Mouse (Mus musculus): ENCODE measurements around the gene Ntf5.
"Not testable (repeated sequence)": the region's sequence is repeated elsewhere in the genome, so short reads cannot be mapped to it uniquely, and the experiment has no call there.

Gene Ntf5

DNA sequence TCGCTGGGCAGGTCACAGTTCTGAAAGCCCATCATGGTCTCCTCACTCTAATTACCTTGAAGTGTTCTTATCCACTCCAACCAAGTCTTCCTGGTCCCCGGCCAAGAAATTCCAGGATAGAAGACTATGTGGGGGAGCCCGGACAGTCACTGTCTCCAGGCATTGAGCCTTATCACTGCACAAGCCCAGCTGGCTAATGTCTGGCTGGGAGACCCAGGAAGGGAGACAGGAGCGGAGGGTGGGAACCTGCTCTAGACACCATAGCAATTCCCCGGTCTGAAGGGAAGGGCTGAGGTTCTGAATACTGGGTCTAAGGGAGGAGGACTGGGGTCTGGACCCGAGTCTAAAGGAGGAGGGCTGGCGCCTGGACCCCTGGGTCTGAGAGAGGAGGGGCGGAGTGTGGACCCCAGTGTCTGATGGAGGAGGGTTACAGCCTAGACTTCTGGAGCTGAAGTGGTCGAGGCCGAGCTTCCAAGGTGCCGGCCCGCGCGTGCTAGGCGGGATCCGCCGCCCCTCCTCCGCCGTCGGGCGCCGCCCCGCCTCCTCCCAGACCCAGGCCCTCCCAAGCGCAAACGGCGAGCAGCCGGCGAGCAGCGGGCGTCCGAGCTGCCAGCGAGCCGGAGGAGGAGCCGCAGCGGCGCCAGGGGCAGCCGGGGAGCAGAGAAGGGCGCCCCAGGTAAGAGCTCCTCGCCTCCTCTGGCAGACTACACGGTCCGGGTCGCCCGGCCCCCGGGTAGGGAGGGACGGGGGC lies at the start of gene Ntf5:
Gene Ntf5, plus strand, starts transcription at position 583 of the 751 bp plus-strand sequence.
- no peak for DNase-seq (ENCODE audit: low read depth, low spot score)

DNA sequence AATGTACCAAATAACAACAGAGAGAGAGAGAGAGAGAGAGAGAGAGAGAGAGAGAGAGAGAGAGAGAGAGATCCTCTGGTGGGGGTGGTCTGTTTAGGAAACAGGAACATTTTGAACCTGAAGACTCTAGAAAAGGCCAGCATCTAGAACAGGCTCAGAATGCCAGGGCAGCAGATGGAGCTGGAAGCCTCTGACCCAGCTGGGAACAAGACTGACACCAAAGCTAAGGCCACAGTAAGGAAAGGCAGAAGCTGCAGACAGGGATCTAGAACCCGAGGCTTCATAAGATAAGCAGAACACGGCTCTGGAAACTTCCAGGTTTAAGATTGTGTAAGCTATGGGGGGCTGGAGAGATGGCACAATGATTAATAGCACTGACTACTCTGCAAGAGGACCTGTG lies 49.5 kb upstream of the Ntf5 start:
- DNase-seq (ENCODE audit: low read depth, low spot score) = no peak

DNA sequence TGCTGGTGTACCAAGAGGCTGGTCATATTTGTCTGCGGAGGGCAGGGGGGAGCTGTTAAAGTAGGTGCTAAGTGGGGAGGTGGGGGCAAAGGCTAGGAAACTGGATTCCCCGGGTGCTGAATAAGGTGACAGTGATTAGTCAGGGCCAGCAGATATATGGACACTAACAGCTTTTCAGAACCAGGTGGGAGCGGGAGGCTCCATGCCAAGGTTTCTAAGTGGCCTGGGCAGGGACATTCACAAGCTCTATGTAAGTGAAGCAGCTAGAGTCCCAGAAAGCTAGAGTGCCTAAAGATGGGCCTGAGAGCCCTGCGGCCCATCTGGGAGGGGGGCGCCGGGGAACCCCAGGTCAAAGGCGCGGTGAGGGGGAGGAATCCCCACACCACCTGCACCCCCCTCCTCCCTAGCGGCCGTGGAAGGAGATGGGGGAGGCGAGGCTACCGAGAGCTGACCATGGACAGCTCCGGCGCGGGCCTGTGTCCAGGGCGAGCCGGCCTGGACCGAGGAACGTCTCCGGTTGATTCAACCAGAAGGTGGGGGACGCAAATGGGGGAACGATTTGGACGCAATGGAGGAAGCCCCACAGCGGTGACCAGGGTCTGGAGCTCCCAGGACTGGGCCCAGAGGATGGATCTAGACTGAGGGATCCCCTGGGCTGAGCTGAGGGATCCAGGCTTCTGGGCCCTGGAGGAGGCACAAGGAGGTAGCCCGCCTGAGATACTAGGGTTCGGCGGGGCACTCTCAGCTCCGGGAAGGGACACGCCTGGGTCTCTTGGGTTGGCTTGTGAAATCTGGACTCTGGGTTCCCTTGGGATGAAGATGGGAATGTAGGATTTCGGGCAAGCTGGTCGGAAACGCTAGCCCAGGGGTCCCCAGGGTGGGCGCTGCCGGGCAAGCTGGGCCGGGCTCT lies 47.5 kb upstream of the Ntf5 start:
- no peak for DNase-seq (ENCODE audit: low read depth, low spot score)

DNA sequence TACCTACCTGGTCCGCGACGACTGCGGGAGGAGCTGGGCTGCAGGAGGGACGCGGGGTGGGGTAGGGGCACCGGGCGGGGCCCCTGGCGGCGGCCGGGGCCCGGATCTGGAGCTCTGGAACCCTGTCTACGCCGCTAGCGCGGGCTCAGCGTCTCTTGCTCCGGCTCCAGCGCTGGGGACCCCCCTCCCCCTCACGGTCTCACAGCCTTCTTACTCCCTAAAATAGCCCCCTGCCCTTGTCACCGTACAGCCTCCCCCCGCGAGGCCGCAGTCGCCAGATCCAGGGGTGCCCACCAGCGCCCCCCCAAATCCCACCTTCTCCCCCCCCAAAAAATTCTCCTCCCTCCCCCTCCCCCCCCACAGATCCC lies 46.9 kb upstream of the Ntf5 start, which contains the start of gene Ppfia3:
Gene Ppfia3, minus strand, starts transcription at position 368 of the 368 bp plus-strand sequence.
- DNase-seq (ENCODE audit: low read depth, low spot score) = no peak

DNA sequence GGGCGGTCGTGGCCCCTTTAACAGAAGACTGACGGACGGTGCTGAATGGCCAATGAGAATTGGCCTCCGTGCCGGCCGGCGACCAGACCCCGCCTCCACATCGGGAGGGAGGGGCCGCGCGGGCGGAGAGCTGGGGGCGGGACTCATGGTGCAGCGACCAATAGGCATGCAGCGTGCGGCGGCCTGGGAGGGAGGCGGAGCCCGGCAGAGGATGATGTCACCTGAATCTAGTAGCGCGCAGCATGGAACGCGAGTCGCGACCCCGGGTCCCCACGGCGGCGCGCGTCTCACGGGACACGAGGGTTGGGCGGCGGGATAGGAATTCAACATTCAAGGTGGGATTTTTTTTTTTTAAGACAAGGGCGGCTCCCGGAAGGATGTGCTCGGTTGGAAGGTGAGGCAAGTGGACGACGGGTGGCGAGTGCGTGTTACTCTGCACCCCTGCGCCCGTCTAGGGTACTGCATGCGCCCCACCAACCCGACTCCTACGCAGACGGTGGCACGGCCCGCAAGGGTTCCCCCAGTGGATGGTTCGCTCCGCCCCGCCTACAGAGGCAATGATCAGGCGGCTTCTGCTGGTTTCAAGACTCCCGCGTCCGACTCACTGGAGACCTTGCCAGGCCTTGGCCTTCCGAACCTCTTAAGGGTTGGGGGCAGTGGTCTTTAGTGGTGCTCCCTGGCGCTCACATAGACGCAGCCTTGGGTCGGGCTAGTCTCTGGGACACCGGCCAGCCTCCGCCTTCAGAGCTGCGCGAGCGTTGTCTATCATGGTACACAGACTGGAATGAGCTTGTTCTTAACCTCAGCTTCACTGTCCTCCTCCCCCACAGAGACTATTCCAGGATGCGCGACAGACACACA lies 46.2 kb upstream of the Ntf5 start:
- peak; percentile 93 for DNase-seq (ENCODE audit: low read depth, low spot score)

DNA sequence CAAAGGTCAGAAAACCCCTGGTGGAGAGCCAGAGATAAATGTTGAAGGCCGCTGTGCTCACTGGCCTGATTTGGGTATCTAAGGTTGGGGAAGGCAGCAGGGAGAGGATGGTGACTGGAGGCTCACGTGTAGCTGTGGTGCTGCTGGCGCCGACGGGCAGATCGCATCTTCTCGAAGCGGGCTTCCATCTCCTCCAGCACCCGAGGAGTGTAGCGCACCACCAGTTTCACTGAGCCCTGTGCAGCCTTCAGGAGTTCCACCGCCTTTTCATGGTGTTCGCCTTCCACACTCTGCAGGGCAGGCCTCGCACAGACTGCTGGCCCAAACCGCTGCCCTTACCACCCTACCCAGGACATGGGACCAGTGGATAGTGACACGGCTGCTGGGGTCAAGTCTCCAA lies 45.3 kb upstream of the Ntf5 start:
- no peak for DNase-seq (ENCODE audit: low read depth, low spot score)

DNA sequence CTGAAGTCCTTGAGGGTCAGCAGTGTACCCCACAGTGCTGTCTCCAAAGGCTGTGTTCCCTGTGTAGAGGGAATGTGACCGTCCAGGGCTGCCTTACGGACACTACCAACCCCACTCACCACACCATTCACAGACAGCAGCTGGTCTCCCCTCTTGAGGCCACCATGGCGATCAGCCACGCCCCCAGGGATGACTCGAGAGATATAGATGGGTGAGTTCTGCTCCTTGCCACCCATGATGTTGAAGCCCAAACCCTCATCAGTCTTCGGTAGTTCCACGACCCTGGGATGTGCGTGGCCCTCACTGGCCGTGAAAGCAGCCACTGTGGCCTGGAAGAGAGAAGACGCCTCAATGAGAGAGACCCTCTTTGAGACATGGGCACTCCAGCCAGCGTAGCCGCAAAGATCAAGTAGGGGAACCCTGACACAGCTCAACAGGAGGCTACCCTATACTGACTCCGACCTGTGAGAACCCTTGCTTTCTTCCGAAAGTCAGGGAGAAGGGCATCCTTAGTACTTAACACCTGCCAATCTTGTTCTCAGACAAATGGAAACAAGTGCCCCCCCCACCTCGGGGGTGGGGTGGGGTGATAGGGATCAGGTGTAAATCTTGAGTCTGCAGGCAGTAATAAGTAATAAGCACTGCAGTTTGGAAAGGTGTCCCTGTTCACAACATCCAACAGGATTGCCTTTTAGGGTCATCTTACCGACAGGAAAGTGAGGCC lies 44.3 kb upstream of the Ntf5 start:
- DNase-seq (ENCODE audit: low read depth, low spot score) = no peak

DNA sequence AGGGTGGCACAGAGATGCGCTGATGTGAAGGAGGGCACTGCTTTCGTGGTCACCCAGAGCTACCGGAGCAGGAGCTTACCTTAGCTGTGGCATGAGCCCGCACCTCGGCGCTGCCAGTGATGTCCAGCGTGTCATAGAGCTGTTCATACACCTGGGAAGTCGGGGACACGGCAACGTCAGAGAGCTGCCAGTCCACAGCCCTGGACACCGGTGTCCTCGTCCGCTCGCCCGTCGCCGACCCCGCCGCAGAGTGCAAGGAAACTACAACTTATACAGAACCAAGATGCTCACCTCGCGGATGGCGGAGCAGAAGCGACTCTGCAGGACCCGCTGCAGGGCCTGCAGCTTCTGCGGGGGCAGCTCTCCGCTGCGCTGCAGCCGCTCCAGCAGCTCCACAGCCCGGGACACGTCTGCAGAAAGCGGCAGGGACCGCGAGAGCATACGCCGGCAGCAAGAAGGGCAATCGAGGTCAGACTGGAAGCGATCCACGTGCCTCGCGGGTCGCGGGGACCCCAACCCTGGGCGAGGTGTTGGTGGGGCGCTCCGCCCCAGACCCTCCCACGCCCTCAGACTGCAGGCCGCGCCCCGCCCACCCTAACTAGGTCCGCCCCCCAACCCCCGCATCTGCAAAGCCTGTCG lies 43.5 kb upstream of the Ntf5 start:
- DNase-seq (ENCODE audit: low read depth, low spot score) = no peak

DNA sequence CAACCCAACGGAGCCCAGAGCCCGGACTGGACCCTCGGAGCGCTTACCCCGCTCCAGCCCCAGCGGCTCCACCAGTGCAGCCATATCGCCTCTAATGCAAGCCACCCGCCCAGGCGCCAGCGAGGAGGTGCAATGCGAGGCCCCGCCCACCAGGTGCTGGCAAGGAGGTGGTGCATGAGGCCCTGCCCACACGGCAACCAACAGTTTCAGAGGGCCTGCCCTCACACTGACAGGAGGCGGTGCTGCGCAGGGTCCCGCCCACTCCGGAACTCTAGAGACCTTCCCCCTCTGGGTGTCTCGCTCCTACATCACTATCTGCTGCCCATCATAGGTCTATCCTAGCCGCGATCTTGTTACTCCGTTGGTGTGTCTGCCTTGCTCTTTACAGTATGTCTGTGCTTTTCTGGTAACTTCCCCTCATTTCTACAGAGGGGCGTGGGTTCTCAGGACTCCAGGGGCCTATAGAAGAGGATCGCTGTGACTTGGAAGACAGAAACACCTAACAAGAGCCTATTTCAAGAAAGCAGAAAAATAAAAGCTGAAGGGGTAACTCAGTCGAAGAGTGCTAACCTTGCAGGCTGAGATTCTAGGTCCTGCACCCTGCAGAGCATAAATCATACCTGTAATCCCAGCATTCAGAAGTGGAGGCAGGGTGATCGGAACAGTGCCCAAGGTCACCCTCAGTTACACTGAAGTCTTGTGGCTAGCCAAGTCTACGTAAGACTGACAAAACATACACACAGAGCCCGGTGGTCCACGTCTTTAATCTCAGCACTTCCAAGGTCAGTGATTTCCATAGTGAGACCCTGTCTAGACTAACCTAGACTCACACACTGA lies 42.8 kb upstream of the Ntf5 start, which contains the start of gene Lin7b:
Gene Lin7b, minus strand, starts transcription at position 109 of the 837 bp plus-strand sequence.
- DNase-seq (ENCODE audit: low read depth, low spot score) = no peak

DNA sequence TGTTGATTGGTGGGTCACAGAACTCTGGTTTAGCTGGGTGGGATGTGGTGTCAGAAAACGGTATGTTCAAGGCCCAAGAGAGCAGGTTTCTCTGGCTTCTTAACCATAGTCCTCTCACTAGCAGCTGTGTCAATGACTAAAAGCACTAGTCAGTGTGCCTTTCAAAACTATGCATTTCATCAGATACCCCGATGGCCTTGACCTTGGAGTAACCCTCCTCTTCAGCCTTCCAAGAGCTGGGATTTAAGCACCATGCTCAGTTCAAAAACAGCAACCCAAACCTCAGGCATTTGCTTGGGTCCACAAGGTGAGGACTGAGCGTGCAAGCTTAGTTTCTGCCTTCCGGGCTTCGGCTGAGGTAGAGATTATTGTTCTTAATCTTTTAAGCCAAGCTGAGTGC lies 41.1 kb upstream of the Ntf5 start:
- DNase-seq (ENCODE audit: low read depth, low spot score) = no peak

DNA sequence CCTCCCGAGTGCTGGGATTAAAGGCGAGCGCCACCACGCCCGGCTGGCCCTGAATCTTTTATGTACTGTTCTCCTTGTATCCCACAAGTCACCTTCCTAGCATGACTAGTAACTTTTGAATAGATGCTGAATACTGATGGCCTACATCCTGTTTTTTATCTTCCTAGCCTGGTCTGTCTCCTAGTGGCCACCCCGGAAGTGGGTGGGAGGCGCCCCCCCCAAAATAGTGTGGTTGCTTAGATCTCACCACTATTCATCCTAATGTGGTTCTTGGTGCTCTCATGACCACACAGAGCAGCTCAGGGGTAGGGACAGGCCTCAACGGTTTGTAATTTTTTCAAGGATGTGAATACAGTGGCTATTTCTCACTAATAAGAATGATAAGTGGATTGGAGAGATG lies 38.9 kb upstream of the Ntf5 start:
- no peak for DNase-seq (ENCODE audit: low read depth, low spot score)

DNA sequence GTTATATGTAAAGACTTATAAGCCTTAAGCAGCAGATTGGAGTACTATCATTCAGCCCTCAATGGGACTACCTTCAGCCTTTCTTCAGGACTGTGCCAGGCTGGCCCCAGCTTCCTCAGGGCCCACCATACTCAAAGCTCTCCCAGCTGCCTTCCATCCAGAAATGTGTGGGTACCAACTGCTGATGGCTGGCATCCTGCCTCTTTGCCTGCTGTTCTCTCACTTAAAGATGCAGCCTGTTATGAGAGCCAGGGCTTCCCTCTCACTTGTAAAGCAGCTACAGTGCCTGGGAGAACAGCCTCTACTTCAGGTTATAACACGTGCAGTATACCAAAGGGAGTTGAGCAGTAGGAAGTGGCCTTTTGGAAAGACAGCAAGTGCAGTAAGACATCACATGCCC lies 37.4 kb upstream of the Ntf5 start:
- no peak for DNase-seq (ENCODE audit: low read depth, low spot score)

DNA sequence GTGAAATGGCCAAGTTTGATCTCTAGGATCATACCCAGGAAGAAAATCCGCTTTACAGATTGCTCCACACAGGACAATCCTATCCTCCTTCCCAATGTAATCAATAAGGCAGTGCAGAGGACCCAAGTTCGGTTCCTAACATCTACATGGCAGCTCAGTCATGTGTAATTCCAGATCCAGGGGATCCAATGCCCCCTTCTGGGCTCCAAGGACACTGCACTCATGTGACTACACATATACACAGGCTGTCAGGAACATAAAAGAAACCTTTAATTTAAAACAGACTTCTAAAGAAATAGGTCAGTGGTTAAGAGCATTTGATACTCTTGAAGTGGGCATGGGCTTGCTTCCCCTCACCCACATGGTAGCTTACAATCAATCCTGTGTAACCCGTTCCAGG lies 27.4 kb upstream of the Ntf5 start:
- no peak for DNase-seq (ENCODE audit: low read depth, low spot score)

DNA sequence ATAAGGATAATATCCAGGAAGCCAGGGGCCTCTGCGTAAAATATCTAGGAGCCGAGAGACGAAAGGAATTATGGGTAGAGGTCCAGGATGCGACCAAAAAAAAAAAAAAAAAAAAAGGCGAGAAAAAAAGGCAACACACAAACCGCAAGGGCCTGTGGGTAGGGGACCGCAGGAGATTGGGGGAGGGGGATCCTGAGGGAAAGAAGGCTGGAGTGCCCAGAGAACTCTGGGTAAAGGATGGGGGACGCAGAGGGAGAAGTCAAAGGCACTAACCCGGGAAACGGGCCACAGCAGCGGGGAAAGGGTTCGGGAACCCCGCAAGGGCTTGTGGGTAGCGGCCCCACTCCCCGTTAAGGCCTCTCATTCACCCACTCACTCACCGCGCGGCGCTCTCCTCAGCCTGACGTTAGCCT lies 18.4 kb upstream of the Ntf5 start:
- peak; percentile 71 for DNase-seq (ENCODE audit: low read depth, low spot score)

DNA sequence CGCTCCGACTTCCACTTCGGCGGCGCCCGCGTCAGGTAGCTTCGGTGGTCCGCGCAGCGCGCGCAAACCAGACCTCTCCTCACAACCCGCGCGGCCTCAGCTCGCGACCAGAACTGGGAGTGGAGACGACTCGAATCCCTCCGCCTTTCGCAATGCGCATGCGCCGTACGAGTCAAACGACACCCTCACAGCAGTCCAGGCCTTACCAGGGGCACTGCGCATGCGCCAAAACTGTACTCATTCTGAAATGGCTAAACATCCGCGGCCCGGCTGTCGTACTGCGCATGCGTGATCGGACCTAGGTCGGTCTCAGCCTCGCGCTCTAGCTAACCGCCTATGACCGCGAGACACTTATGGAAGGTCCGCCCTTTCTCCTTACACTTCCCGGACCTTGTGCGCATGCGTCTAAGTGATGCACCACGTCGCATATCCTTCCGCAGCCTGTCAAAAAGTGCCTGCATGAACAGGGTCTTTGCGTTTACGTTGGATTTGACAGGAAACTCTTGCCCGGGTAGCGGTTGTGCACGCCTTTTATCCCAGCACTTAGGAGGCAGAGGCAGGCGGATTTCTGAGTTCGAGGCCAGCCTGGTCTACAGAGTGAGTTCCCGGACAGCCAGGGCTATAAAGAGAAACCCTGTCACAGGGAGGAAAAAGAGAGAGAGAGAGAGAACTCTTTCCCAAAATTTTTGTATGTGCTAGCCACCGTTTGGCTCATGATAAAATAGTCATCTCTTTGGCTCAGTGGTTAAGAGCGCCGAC lies 17.7 kb upstream of the Ntf5 start, which contains the start of gene Snrnp70:
Gene Snrnp70, minus strand, starts transcription at position 165 of the 759 bp plus-strand sequence.
- DNase-seq (ENCODE audit: low read depth, low spot score) = peak; percentile 100

DNA sequence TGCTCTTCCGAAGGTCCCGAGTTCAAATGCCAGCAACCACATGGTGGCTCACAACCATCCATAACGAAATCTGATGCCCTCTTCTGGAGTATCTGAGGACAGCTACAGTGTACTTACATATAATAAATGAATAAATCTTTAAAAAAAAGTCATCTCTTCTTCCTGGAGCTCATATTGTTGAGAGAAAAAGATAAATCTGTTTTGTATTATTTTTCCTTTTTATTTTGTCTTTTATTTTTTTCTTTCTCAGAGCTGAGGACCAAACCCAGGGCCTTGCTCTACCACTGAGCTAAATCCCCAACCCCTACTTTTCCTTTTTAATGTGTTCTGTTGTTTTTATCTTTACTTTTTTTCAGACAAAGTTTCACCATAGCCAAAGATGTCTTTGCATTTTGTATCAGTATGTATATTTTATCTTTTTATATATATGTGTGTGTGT lies 17.1 kb upstream of the Ntf5 start:
- not testable (repeated sequence) for DNase-seq (ENCODE audit: low read depth, low spot score)

DNA sequence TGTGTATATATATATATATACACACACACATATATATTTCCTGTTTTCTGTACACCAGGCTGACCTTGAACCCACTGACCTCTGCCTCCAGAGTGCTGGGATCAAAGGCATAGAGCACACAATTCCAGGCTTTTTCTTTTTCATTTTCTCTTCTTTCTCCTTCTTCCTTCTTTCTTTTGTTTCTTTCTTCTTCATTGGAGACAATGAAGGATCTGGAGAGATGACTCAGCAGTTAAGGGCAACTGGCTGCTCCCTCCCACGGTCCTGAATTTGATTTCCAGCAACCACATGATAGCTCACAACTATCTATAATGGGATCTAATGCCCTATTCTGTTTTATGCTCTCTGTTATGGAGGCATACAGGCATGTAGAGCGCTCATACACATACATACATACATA lies 16.7 kb upstream of the Ntf5 start:
- no peak for DNase-seq (ENCODE audit: low read depth, low spot score)

DNA sequence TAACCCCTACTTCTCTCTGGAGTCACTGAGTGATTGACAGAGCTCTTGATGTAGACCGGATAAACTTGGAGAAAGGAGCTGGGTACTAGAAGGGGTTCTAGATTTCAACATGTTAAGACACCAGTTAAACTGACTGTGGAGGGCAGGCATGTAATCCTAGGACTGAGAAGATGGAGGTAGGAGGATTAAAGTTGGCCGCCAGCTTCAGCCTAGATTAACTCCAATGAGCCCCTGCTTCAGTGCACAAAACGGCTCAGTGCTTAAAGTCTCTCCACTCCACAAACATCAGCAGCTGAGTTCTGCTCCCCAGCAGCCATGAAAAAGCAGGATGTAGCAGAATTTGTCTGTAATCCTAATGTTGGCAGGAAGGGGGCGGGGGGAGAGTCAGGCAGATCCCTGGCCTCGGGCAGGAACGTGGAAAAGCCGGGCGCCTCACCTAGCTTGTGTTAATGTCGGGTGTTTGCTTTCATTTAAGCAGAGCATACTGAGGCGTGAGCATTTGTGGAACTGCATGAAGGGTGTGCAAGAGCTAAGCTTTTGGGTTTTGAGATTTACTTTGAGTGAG lies 11.9 kb upstream of the Ntf5 start:
- no peak for DNase-seq (ENCODE audit: low read depth, low spot score)

All from brain, embryonic 18.5 days (tissue).